Mouse (Mus musculus) neural tube, embryonic 15.5 days (tissue): ENCODE results near the gene Cd209f. TPM values are rescaled to one million over a fixed set of nuclear protein-coding genes. Genes with fewer than 3 reads are reported as not detected.
"Not testable (repeated sequence)": the region's sequence is repeated elsewhere in the genome, so short reads cannot be mapped to it uniquely, and the experiment has no call there.

Experiments
- ATAC-seq: fragments of 200-750 bp; cut with Nextera tagmentation; 2 replicates; pipeline ENCODE4 v1.8.0; 2017; ENCODE audit warnings: mild to moderate bottlenecking, moderate TSS enrichment, moderate library complexity; ENCODE audit not compliant: low FRiP score
- H3K27ac ChIP-seq: fragments of 300-500 bp; sonication (generic); replicated peaks from 2 replicates; pipeline ENCODE4 v1.5.1; 2015; ENCODE audit warnings: mild to moderate bottlenecking, inconsistent platforms
- H3K27me3 ChIP-seq: fragments of 300-500 bp; sonication (generic); replicated peaks from 2 replicates; pipeline ENCODE4 v1.6.1; 2015; ENCODE audit warnings: inconsistent platforms
- H3K36me3 ChIP-seq: fragments of 300-500 bp; sonication (generic); 2 replicates; pipeline ENCODE4 v1.6.1; 2015; ENCODE audit warnings: inconsistent platforms
- H3K4me1 ChIP-seq: fragments of 300-500 bp; sonication (generic); 2 replicates; pipeline ENCODE4 v1.6.1; 2015; ENCODE audit warnings: inconsistent platforms
- H3K4me2 ChIP-seq: fragments of 300-500 bp; sonication (generic); 2 replicates; pipeline ENCODE4 v1.6.1; 2015; ENCODE audit warnings: inconsistent platforms, mild to moderate bottlenecking, moderate library complexity
- H3K4me3 ChIP-seq: fragments of 300-500 bp; sonication (generic); replicated peaks from 2 replicates; pipeline ENCODE4 v1.5.1; 2015; ENCODE audit warnings: mild to moderate bottlenecking, inconsistent platforms
- H3K9ac ChIP-seq: fragments of 300-500 bp; sonication (generic); replicated peaks from 2 replicates; pipeline ENCODE4 v1.6.1; 2015; ENCODE audit warnings: mild to moderate bottlenecking, inconsistent platforms
- H3K9me3 ChIP-seq: fragments of 300-500 bp; sonication (generic); replicated peaks from 2 replicates; pipeline ENCODE4 v1.6.1; 2016; ENCODE audit warnings: inconsistent platforms
- WGBS: fragments of 180-500 bp; shearing (Covaris S2); methylation state at CpG from one replicate; pipeline ENCODE4 v1.1.7; 2015; ENCODE audit warnings: mixed read lengths; 5-methylcytosine and 5-hydroxymethylcytosine counted together
- polyA plus RNA-seq: library from polyadenylated mRNA; unstranded; fragments of >200 nt; fragmentation: Nextera tagmentation; extraction: Ambion mirVana; gene quantifications from 2 replicates; pipeline ENCODE4 v1.2.1, GENCODE M21; 2015

The Cd209f gene
- not detected in 2 replicates for polyA plus RNA-seq

DNA sequence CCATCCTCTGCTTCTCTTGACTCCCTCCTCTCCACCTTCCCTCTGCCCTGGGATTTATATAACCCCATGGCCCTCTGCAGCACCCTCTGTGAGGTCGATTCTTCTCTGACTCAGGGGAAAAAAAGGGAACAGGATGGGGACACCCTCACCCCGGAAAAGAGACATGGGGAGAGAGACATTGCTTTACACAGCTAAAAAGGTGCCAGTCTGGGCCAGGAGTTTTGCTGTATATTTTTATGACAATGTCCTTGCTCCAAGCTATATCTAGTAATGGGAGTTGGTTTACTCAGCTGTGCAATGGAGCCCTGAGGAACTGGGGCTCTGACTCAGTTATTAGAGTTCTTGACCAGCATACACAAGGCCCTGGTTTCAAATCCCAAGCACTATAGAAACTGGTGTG, at the start of gene Cd209f:
Gene Cd209f (minus strand): TSS at position 101 of the 400 bp plus-strand sequence.
- WGBS: 88% methylated on average over 2 of the region's 2 CpGs
- H3K36me3 ChIP-seq, ATAC-seq, H3K9ac ChIP-seq, H3K27me3 ChIP-seq, H3K4me2 ChIP-seq, H3K27ac ChIP-seq, H3K4me1 ChIP-seq, H3K9me3 ChIP-seq, H3K4me3 ChIP-seq: not testable (repeated sequence)

DNA sequence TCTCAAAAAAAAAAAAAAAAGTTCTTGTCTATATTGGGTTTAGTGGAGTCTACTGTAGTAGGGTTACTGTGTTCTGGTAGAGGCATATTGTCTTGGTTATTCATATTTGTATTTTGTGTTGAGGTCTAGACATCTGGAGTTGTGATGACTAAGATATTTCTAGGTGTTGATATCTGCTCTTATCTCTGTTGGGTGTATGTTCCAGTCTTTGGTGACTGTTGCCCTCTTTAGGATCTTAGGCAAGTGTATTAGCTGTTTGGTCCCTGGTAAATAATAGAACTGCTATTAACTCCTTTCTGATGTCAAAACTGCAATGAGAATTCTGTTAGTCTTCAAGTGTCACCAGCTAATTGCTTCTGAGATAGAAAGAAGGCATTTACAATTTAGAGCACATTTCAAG, 49.2 kb upstream of the Cd209f start:
- Histone ChIP-seq H3K36me3 (no peaks in the 10 kb centered on the region), H3K9me3 (peaks cover 5% of the 10 kb centered on the region), H3K4me2 (no peak overlapping the region), H3K27ac (no peak overlapping the region), H3K27me3 (no peaks in the 10 kb centered on the region), H3K4me3 (no peak overlapping the region), H3K9ac (no peak overlapping the region), H3K4me1 (no peaks in the 10 kb centered on the region)
- no peak for ATAC-seq

DNA sequence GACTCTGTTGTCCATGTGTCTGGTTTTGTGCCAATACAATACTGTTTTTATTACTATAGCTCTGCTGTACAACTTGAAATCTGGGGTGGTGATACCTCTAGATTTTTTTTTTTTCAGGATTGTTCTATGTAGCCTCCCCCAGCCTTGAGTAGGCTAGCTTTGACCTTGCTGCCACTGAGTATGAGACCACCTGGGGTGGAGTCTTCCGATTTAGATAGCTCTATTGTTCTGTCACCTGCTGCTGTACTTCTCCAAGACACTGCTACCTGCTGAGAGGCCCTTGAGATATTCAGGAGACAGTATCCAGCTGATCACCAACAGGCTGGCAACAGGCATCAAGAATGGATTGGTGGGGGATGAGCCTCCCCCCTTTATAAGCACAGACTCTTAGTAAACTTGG, 41.6 kb upstream of the Cd209f start:
- H3K9me3 ChIP-seq: peaks cover 5% of the 10 kb centered on the region
- no peak overlapping the region for H3K4me2 ChIP-seq
- WGBS: 35% methylated on average over 1 of the region's 1 CpGs
- H3K36me3 ChIP-seq: no peaks in the 10 kb centered on the region
- H3K4me1 ChIP-seq: no peaks in the 10 kb centered on the region
- no peak overlapping the region for H3K9ac ChIP-seq
- no peak for ATAC-seq
- H3K27ac ChIP-seq: no peak overlapping the region
- no peaks in the 10 kb centered on the region for H3K27me3 ChIP-seq
- H3K4me3 ChIP-seq: no peak overlapping the region

DNA sequence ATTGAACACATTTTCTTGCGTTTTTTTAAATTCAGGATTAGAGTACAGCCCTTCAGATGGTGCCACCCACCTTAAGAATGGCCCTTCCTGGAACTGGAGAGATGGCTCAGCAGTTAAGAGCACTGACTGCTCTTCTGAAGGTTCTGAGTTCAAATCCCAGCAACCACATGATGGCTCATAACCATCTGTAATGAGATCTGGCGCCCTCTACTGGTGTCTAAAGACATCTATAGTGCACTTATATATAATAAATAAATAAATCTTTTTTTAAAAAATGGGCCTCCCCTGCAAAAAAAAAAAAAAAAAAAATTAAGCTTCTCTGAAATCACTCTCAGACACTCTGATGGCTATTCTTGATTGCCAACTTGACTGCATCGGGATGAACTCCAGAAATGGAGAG, 36.1 kb upstream of the Cd209f start:
- Histone ChIP-seq H3K9ac (no peak overlapping the region), H3K9me3 (no peaks in the 10 kb centered on the region), H3K4me1 (no peaks in the 10 kb centered on the region), H3K4me3 (no peak overlapping the region), H3K27ac (no peak overlapping the region), H3K27me3 (peaks cover 4% of the 10 kb centered on the region; the same call in 1 of the 2 replicates), H3K36me3 (no peaks in the 10 kb centered on the region), H3K4me2 (no peak overlapping the region)
- WGBS: 61% methylated on average over 3 of the region's 3 CpGs
- no peak for ATAC-seq

DNA sequence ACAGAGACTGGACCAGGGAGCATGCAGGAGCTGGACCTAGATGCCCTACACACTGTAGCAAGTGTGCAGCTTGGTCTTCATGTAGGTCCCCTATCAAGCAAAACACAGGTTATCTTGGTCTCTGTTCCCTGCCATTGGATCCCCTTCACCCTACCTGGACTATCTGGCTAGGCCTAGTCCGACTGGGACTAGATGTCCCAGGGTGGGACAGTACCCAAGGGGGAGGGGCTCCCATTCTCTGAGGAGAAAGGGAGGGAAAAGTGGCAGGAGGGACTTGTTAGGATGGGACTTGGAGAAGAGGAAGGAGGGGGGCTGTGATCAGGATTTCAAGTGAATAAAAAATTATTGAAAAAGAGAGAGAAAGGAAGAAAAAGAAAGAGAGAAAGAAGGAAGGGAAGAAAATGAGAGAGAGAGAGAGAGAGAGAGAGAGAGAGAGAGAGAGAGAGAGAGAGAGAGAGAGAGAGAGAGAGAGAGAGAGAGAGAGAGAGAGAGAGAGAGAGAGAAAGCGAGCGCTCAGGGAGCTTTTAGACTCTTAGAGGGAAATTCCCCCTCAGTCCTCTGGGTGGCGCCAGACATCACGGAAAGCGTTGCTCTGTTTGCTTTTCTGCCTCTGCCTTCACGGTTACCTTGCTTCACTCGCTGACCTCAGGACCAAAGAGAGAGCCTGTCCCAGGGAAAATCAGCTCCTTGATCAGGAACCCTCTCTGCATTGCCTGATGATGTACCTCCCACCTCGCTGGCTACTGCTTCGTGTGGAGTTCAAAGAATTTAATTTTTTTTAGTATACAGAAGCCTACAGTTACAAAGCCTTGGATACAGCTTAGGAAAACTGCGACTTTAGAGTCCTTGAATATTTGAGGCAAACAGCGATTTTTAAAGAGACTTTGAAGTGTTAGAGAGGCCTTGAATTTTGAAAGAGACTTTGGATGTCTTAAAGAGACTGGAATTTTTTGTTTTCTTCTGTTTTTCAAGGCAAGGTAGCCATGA, 34.3 kb upstream of the Cd209f start:
- no peaks in the 10 kb centered on the region for H3K9me3 ChIP-seq
- 0 out of 2 replicates have a peak overlapping the region, but pooled peaks have one; percentile 5 for H3K4me3 ChIP-seq
- no peaks in the 10 kb centered on the region for H3K4me1 ChIP-seq
- H3K9ac ChIP-seq: no peak overlapping the region
- H3K4me2 ChIP-seq: peak overlapping the region; percentile 44
- WGBS: 14% methylated on average over 12 of the region's 12 CpGs
- no peak overlapping the region for H3K27ac ChIP-seq
- H3K27me3 ChIP-seq: peaks cover 4% of the 10 kb centered on the region; the same call in 1 of the 2 replicates
- peak; percentile 85 for ATAC-seq
- H3K36me3 ChIP-seq: no peaks in the 10 kb centered on the region

DNA sequence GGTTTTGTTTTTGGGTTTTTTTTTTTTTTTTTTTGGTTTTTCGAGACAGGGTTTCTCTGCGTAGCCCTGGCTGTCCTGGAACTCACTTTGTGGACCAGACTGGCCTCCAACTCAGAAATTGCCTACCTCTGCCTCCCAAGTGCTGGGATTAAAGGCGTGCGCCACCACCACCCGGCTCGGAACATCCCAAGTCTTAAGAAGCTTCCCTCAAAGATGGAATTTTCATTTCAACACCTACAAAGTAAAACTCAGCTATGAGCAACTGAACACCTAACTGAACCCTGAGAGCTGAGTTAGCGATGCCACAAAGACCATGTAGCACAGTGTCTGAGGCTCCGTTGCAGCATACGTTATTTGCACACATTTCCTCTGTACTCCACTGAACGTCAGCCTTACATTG, 28.2 kb upstream of the Cd209f start, which contains the start of gene Cd209g:
Gene Cd209g (plus strand): TSS at position 301 of the 400 bp plus-strand sequence.
- no peak for ATAC-seq
- WGBS: 91% methylated on average over 10 of the region's 10 CpGs

DNA sequence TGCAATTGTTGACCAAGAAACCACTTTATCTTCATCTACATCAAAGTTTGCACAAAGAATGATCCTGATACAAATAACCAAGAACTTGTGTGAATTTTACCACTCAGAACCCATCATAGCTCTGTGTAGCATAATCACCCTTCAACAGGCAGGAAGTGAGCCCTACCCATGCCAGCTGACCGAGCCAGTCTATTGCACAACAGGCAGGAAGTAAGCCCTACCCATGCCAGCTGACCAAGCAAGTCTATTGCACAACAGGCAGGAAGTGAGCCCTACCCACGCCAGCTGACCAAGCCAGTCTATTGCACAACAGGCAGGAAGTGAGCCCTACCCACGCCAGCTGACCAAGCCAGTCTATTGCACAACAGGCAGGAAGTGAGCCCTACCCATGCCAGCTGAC, 17.1 kb downstream of the Cd209f start:
- not testable (repeated sequence) for H3K4me2 ChIP-seq, H3K4me3 ChIP-seq, H3K27ac ChIP-seq, ATAC-seq, H3K4me1 ChIP-seq, H3K27me3 ChIP-seq, H3K9me3 ChIP-seq, H3K36me3 ChIP-seq, H3K9ac ChIP-seq
- 92% methylated on average over 3 of the region's 3 CpGs for WGBS

More for the DNA sequence above, 28.2 kb upstream of the Cd209f start, which contains the start of gene Cd209g:
- no peaks in the 10 kb centered on the region for H3K9me3 ChIP-seq
- no peak within 1 kb of the TSS for H3K9ac ChIP-seq
- no peaks in the 10 kb centered on the region; the same call in 1 of the 2 replicates for H3K27me3 ChIP-seq
- H3K27ac ChIP-seq: no peak within 1 kb of the TSS
- no peak within 1 kb of the TSS for H3K4me2 ChIP-seq
- H3K4me3 ChIP-seq: no peak within 1 kb of the TSS
- no peaks in the 10 kb centered on the region for H3K36me3 ChIP-seq
- H3K4me1 ChIP-seq: no peaks in the 10 kb centered on the region

DNA sequence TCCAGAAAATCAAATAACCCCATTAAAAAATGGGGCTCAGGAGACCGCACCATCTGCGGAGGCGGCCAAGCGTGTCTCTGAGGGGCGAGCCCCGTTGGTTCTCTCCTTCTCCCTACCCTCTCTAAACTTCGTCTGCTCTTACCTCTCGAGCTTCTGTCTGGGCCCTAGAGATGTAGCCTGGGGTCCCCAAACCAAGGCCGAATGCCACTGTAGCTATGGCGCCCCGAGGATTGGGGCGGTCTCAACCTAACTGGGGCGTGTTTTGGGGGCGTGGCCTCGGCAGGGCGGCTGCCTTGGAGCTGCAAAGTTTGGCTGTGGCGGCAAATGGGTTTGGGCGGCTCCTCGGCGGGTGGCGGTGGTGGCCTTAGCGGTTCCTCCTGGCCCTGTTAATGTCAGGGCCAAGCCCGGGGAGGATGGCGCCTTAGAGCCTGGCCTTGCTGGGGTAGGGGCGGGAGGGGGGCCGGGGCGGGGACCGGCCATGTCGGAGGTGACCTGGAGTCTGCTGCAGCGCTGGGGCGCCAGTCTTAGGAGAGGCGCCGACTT, 18.4 kb downstream of the Cd209f start:
- H3K4me3 ChIP-seq, H3K27me3 ChIP-seq, ATAC-seq, H3K4me1 ChIP-seq, H3K27ac ChIP-seq, H3K36me3 ChIP-seq, H3K9me3 ChIP-seq, H3K4me2 ChIP-seq, H3K9ac ChIP-seq: not testable (repeated sequence)
- WGBS: 42% methylated on average over 33 of the region's 33 CpGs

Other genes with a start within 250 kb of the Cd209f start
- gene Cd209d, start 227.3 kb downstream of the Cd209f start, polyA plus RNA-seq: not detected in 2 replicates
- not detected in 2 replicates for gene Cd209b, start 179.0 kb downstream of the Cd209f start, polyA plus RNA-seq
- gene Cd209c, start 151.1 kb downstream of the Cd209f start, polyA plus RNA-seq: 0.75 and 1.0 TPM in 2 replicates
- gene Cd209g, start 28.3 kb upstream of the Cd209f start, polyA plus RNA-seq: not detected in 2 replicates
- 90.0 and 107 TPM in 2 replicates for gene Evi5l, start 60.7 kb upstream of the Cd209f start, polyA plus RNA-seq
- 36.2 and 37.5 TPM in 2 replicates for gene Prr36, start 111.6 kb upstream of the Cd209f start, polyA plus RNA-seq
- gene Lrrc8e, start 121.0 kb upstream of the Cd209f start, polyA plus RNA-seq: 0.57 TPM in 1 of 2 replicates, not detected in the other
- gene Map2k7, start 132.9 kb upstream of the Cd209f start, polyA plus RNA-seq: 26.9 and 30.6 TPM in 2 replicates
- gene Gm49320, start 133.0 kb upstream of the Cd209f start, polyA plus RNA-seq: 1.1 and 1.3 TPM in 2 replicates
- 3.2 and 3.4 TPM in 2 replicates for gene Tgfbr3l, start 142.4 kb upstream of the Cd209f start, polyA plus RNA-seq
- gene Snapc2, start 147.2 kb upstream of the Cd209f start, polyA plus RNA-seq: 63.6 and 69.3 TPM in 2 replicates
- gene Ctxn1, start 153.4 kb upstream of the Cd209f start, polyA plus RNA-seq: 229 and 269 TPM in 2 replicates
- 44.2 and 48.5 TPM in 2 replicates for gene Timm44, start 170.1 kb upstream of the Cd209f start, polyA plus RNA-seq
- 19.7 and 113 TPM in 2 replicates for gene Ccl25, start 219.4 kb upstream of the Cd209f start, polyA plus RNA-seq
- gene Elavl1, start 219.6 kb upstream of the Cd209f start, polyA plus RNA-seq: 92.5 and 112 TPM in 2 replicates